Mouse (Mus musculus) skeletal muscle tissue, adult 2 months (tissue): ENCODE measurements around the gene Spint4.
"Not testable (repeated sequence)": the region's sequence is repeated elsewhere in the genome, so short reads cannot be mapped to it uniquely, and the experiment has no call there.

Source experiments
- DNase-seq: peaks from one replicate; pipeline ENCODE4 v3.0.0-alpha.2; 2012; ENCODE audit warnings: low read depth, low spot score

The Spint4 gene

GRCm38 (mm10) chr2:164698201-164698600 is at the start of gene Spint4:
TSS of gene Spint4 (plus strand) at chr2:164698501.
- no peak for DNase-seq

- no peak for DNase-seq
These were observed 42.4 kb upstream of the Spint4 start, which contains the start of gene Wfdc10 for GRCm38 (mm10) chr2:164655858-164656257. TSS of gene Wfdc10 (plus strand) at chr2:164656046.

- DNase-seq, result no peak
These were observed 41.8 kb upstream of the Spint4 start, which contains the start of gene Wfdc9 for GRCm38 (mm10) chr2:164656483-164656882. TSS of gene Wfdc9 (minus strand) at chr2:164656583.

GRCm38 (mm10) chr2:164664851-164665250 is 33.5 kb upstream of the Spint4 start:
- DNase-seq, result no peak

GRCm38 (mm10) chr2:164670261-164670660 is 28.0 kb upstream of the Spint4 start:
- DNase-seq, result no peak

GRCm38 (mm10) chr2:164670938-164671337 is 27.4 kb upstream of the Spint4 start:
- DNase-seq, result no peak

GRCm38 (mm10) chr2:164673987-164674386 is 24.3 kb upstream of the Spint4 start, which contains the start of gene Wfdc11:
TSS of gene Wfdc11 (minus strand) at chr2:164674087.
- DNase-seq, result no peak

- no peak for DNase-seq
These were observed 22.2 kb upstream of the Spint4 start for GRCm38 (mm10) chr2:164676103-164676502.

- no peak for DNase-seq
These were observed 21.2 kb upstream of the Spint4 start for GRCm38 (mm10) chr2:164676916-164677685.

GRCm38 (mm10) chr2:164678848-164679625 is 19.3 kb upstream of the Spint4 start:
- peak; percentile 40 for DNase-seq

GRCm38 (mm10) chr2:164679906-164680305 is 18.4 kb upstream of the Spint4 start:
- no peak for DNase-seq

- DNase-seq, result no peak
These were observed 13.5 kb upstream of the Spint4 start, which contains the start of gene Wfdc13 for GRCm38 (mm10) chr2:164684807-164685206. TSS of gene Wfdc13 (plus strand) at chr2:164685107.

GRCm38 (mm10) chr2:164700959-164701358 is 2.7 kb downstream of the Spint4 start:
- DNase-seq, result no peak

- DNase-seq, result no peak
These were observed 3.5 kb downstream of the Spint4 start for GRCm38 (mm10) chr2:164701761-164702160.

- no peak for DNase-seq
These were observed 5.9 kb downstream of the Spint4 start for GRCm38 (mm10) chr2:164704235-164704634.

GRCm38 (mm10) chr2:164705328-164705727 is 7.0 kb downstream of the Spint4 start:
- DNase-seq, result no peak

- DNase-seq, result no peak
These were observed 7.7 kb downstream of the Spint4 start for GRCm38 (mm10) chr2:164705991-164706390.

- DNase-seq, result no peak
These were observed 16.7 kb downstream of the Spint4 start, which contains the start of gene Spint5 for GRCm38 (mm10) chr2:164715005-164715404. TSS of gene Spint5 (plus strand) at chr2:164715305.

GRCm38 (mm10) chr2:164716194-164716786 is 18.0 kb downstream of the Spint4 start:
- not testable (repeated sequence) for DNase-seq

- no peak for DNase-seq
These were observed 25.0 kb downstream of the Spint4 start for GRCm38 (mm10) chr2:164723276-164723675.

GRCm38 (mm10) chr2:164725895-164726619 is 27.8 kb downstream of the Spint4 start:
- DNase-seq, result peak; percentile 25
